Mouse (Mus musculus) layer of hippocampus, adult 2 months (tissue): ENCODE measurements around the gene Mief2. TPM values are rescaled to one million over a fixed set of nuclear protein-coding genes. Genes with fewer than 3 reads are reported as not detected.

Source experiments
- DNase-seq, 2 experiments: peaks; one replicate each; pipeline ENCODE4 v3.0.0; 2022; ENCODE audit warnings: low spot score in 2 of 2
- H3K27ac ChIP-seq: fragments of 200-600 bp; 2 replicates; pipeline ENCODE4 v1.8.1; 2022
- H3K4me3 ChIP-seq: fragments of 200-600 bp; 2 replicates; pipeline ENCODE4 v1.8.1; 2022; ENCODE audit warnings: mild to moderate bottlenecking
- CTCF ChIP-seq: fragments of 200-600 bp; conservative IDR thresholded peaks from 2 replicates; pipeline ENCODE4 v1.8.1; 2022; ENCODE audit warnings: antibody characterized with exemption, mild to moderate bottlenecking, moderate library complexity
- long read RNA-seq, 2 experiments: library from polyadenylated mRNA; stranded (forward); transcript quantifications; one replicate each; pipeline ENCODE4 v2.0.0; 2021; ENCODE audit warnings: borderline mapping rate in 2 of 2
- total RNA-seq, 2 experiments: library from RNA; stranded (reverse); gene quantifications; 2 replicates each; pipeline ENCODE4 v1.2.3; 2021

Mief2 gene
- 10 to 100 TPM; 21.2 to 25.0 TPM for total RNA-seq
- long read RNA-seq, experiment 1, transcript Mief2-201 (4 exons, 2,522 nt), result major isoform, 12 of 26 reads
- long read RNA-seq, experiment 1, partial matches to known transcripts, result 4 of 26 reads
- long read RNA-seq, experiment 1, other reads (novel, unspliced or antisense), result 7 of 26 reads
- long read RNA-seq, experiment 2, transcript Mief2-201 (4 exons, 2,522 nt), result major isoform, 5 of 21 reads
- long read RNA-seq, experiment 2, partial matches to known transcripts, result 10 of 21 reads
- long read RNA-seq, experiment 2, other reads (novel, unspliced or antisense), result 5 of 21 reads

- TF ChIP-seq CTCF, result no peak
- Histone ChIP-seq H3K4me3 (peak within 1 kb of the TSS; percentile 100), H3K27ac (peak within 1 kb of the TSS; percentile 85)
- DNase-seq, result peak; percentile 89 to 95
Observed at GRCm38 (mm10) chr11:60728260-60728761, at the start of gene Mief2. Gene Mief2 (plus strand): TSS chr11:60728398.

GRCm38 (mm10) chr11:60696165-60696564, 32.0 kb upstream of the Mief2 start:
- no peak; the same call in 1 of the 2 replicates for TF ChIP-seq CTCF
- no peak overlapping the region for H3K4me3 ChIP-seq
- DNase-seq, result no peak

GRCm38 (mm10) chr11:60697561-60697960, 30.6 kb upstream of the Mief2 start:
- peak; percentile 77 for TF ChIP-seq CTCF
- no peak overlapping the region for H3K4me3 ChIP-seq
- H3K27ac ChIP-seq, result no peak overlapping the region
- no peak for DNase-seq

More at GRCm38 (mm10) chr11:60696165-60696564, 32.0 kb upstream of the Mief2 start:
- no peak overlapping the region for H3K27ac ChIP-seq

- Histone ChIP-seq H3K27ac (peak overlapping the region; percentile 97), H3K4me3 (peak overlapping the region; percentile 91)
- peak in 1 of 2 experiments; percentile 31 for DNase-seq
- TF ChIP-seq CTCF, result no peak; the same call in 1 of the 2 replicates
Observed at GRCm38 (mm10) chr11:60698806-60699523, 29.2 kb upstream of the Mief2 start.

GRCm38 (mm10) chr11:60699524-60700075, 28.6 kb upstream of the Mief2 start, which contains the start of gene Llgl1:
Gene Llgl1 (plus strand): TSS chr11:60699723.
- TF ChIP-seq CTCF, result no peak

GRCm38 (mm10) chr11:60700320-60701185, 27.6 kb upstream of the Mief2 start:
- no peak for TF ChIP-seq CTCF
- Histone ChIP-seq H3K4me3 (peak overlapping the region; percentile 91), H3K27ac (peak overlapping the region; percentile 97)
- no peak for DNase-seq

More at GRCm38 (mm10) chr11:60699524-60700075, 28.6 kb upstream of the Mief2 start, which contains the start of gene Llgl1:
- Histone ChIP-seq H3K27ac (peak within 1 kb of the TSS; percentile 97), H3K4me3 (peak within 1 kb of the TSS; percentile 91)
- peak; percentile 76 to 81 for DNase-seq

GRCm38 (mm10) chr11:60701611-60702010, 26.6 kb upstream of the Mief2 start:
- H3K27ac ChIP-seq, result peak overlapping the region; percentile 79; the same call in 1 of the 2 replicates
- TF ChIP-seq CTCF, result no peak
- DNase-seq, result no peak
- no peak overlapping the region for H3K4me3 ChIP-seq

- peak; percentile 70 to 76 for DNase-seq
- Histone ChIP-seq H3K27ac (peak overlapping the region; percentile 83), H3K4me3 (no peak overlapping the region)
- peak; percentile 75 for TF ChIP-seq CTCF
Observed at GRCm38 (mm10) chr11:60703131-60703530, 25.1 kb upstream of the Mief2 start.

GRCm38 (mm10) chr11:60704023-60704880, 23.9 kb upstream of the Mief2 start:
- TF ChIP-seq CTCF, result no peak
- Histone ChIP-seq H3K4me3 (no peak overlapping the region), H3K27ac (peak overlapping the region; percentile 83)
- no peak for DNase-seq

- H3K4me3 ChIP-seq, result no peak overlapping the region
- peak in 1 of 2 experiments; percentile 9 for DNase-seq
- peak overlapping the region; percentile 83; the same call in 1 of the 2 replicates for H3K27ac ChIP-seq
- TF ChIP-seq CTCF, result no peak
Observed at GRCm38 (mm10) chr11:60705255-60705654, 22.9 kb upstream of the Mief2 start.

- Histone ChIP-seq H3K4me3 (no peak overlapping the region), H3K27ac (peak overlapping the region; percentile 75; the same call in 1 of the 2 replicates)
- peak in 1 of 2 experiments; percentile 9 for DNase-seq
- no peak for TF ChIP-seq CTCF
Observed at GRCm38 (mm10) chr11:60706076-60706475, 22.1 kb upstream of the Mief2 start.
